Mouse (Mus musculus): ENCODE measurements at regions not wholly inside any gene's neighbourhood (a gene's known extent, or its start where the extent isn't known, plus 50 kb on each side); places are given as distances from the start of the nearest gene placed in this dataset.
A peak's percentile ranks its signal among the peaks of the same experiment; 100 is the strongest.

- peak; percentile 60 for DNase-seq (ENCODE audit: low spot score)
These were observed 75.5 kb upstream of the Adamts5 start for GRCm38 (mm10) chr16:85977102-85977501.

GRCm38 (mm10) chr16:85966892-85967444 is 65.3 kb upstream of the Adamts5 start:
- DNase-seq (ENCODE audit: low spot score) = no peak

GRCm38 (mm10) chr16:85966251-85966650 is 64.6 kb upstream of the Adamts5 start:
- DNase-seq (ENCODE audit: low spot score) = no peak

- no peak for DNase-seq (ENCODE audit: low spot score)
These were observed 63.0 kb upstream of the Adamts5 start for GRCm38 (mm10) chr16:85964352-85965210.

GRCm38 (mm10) chr16:85956006-85956562 is 54.5 kb upstream of the Adamts5 start:
- DNase-seq (ENCODE audit: low spot score) = no peak

- DNase-seq (ENCODE audit: low spot score) = no peak
These were observed 50.0 kb upstream of the Adamts5 start for GRCm38 (mm10) chr16:85951628-85952027.

Measured in adipocyte (in vitro differentiated cells).